Mouse (Mus musculus) erythroblast, embryonic 14.5 days (primary cell): ENCODE data around the gene Slc44a4.

ENCODE experiments used
- GATA1 ChIP-seq: IDR thresholded peaks from 2 replicates; pipeline ENCODE4 v1.6.1; 2012; ENCODE audit warnings: low read length, inconsistent platforms, mixed read lengths
- TAL1 ChIP-seq: IDR thresholded peaks from 3 replicates; pipeline ENCODE4 v1.6.1; 2012; ENCODE audit warnings: low read length, inconsistent platforms, mixed read lengths

DNA sequence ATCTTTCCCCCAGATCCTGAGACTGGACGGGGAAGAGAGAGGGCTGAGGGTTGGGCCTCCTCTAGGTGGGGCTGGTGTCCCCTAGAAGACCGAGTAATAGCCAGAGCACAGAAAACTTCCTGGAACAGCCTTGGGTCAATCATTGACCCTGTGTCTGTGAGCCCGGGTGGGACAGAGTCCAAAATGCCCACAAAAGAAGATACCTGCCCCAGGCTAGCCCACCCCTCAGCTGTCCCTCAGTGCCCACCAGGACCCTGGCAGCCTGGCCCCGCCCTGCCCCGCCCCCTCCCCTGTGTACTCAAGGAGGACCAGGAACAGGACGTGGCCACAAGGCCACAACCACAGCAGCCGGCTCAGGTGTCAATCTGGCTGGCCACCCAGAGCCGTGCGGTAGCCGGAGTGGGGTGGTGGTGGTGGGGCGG is 1.2 kb downstream of the Slc44a4 start:
- TF ChIP-seq TAL1, result no peak
- TF ChIP-seq GATA1, result no peak
